Mouse (Mus musculus) bone marrow macrophage, adult 2 months (primary cell): Measurements from ENCODE around the gene Tigar. TPM values are rescaled to one million over a fixed set of nuclear protein-coding genes. Genes with fewer than 3 reads are reported as not detected.
A peak's percentile ranks its signal among the peaks of the same experiment; 100 is the strongest.

ENCODE experiments used
- H3K27ac ChIP-seq: 2 replicates; pipeline ENCODE4 v1.5.1; 2012; ENCODE audit warnings: low read depth, low read length; ENCODE audit not compliant: insufficient read depth
- H3K4me1 ChIP-seq: 2 replicates; pipeline ENCODE4 v1.6.1; 2012; ENCODE audit warnings: low read length; ENCODE audit not compliant: control insufficient read depth, insufficient read depth
- H3K4me3 ChIP-seq: 2 replicates; pipeline ENCODE4 v1.5.1; 2012; ENCODE audit warnings: mild to moderate bottlenecking, low read length, moderate library complexity; ENCODE audit not compliant: insufficient read depth
- CTCF ChIP-seq: IDR thresholded peaks from 2 replicates; pipeline ENCODE4 v1.5.1; 2012; ENCODE audit warnings: low read depth, mild to moderate bottlenecking, low read length, moderate library complexity
- POLR2A ChIP-seq: IDR thresholded peaks from 2 replicates; pipeline ENCODE4 v1.6.1; 2012; ENCODE audit warnings: mild to moderate bottlenecking, low read depth, low read length, borderline replicate concordance
- polyA plus RNA-seq: library from polyadenylated mRNA; stranded (reverse); fragments of >200 nt; gene quantifications from 2 replicates; pipeline ENCODE4 v1.2.4, GENCODE M21; 2012; ENCODE audit not compliant: missing spikeins, insufficient read depth, insufficient read length

The Tigar gene
- polyA plus RNA-seq, 1 experiment: 5.3 TPM

GRCm38 (mm10) chr6:127143124-127143520 is 33.8 kb upstream of the Tigar start:
- no peak overlapping the region for H3K27ac ChIP-seq
- H3K4me3 ChIP-seq: no peak overlapping the region
- no peak for TF ChIP-seq CTCF
- no peak for TF ChIP-seq POLR2A
- H3K4me1 ChIP-seq: no peaks in the 10 kb centered on the region

DNA sequence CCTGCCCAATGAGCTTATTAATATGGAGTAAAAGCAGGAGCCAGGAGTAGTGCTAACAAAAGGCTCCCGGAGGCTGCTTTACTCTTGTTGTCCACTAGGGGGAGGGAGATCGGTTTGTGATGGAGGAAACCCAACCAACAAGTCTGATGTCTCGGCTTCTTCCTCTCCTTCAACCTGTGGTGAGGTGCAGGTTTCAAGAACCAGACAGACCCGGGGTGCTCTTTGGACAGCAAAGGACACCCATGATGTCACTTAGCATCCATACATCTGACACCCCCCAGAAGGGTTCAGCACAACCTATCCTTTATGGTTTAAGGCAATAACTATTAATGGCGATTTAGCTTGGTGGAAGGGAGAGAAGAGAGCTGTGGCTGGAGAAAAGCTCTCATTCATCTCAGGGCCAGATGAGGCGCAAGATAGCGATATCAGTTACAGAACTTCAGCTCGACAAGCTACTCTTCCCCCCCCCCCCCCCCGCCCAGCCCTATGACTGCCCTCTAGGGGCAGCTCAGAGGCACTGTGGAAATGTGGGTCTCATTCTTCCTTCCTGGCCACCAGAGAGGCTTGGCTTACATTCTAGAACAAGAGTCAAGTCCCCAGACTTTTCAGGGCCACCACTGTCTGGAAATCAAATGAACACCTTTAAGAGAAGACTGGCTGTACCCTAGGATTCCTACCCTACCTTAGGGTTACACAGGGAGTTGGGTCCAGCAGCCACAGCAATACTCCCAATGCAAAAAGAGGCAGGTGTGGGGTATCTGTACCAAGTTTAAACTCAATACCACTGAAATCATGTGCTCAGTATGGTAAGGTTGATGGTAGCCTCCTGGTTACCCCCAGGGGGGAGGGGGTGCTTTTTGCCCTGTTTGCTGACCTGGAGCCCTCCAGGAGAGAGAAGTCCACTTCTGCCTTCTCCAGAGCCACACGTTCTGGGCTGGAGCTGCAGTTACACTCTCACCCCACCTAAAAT is 33.1 kb upstream of the Tigar start:
- Histone ChIP-seq H3K4me1 (no peaks in the 10 kb centered on the region), H3K4me3 (no peak overlapping the region), H3K27ac (no peak overlapping the region)
- TF ChIP-seq POLR2A (no peak), CTCF (peak; percentile 54; the same call in 1 of the 2 replicates)

DNA sequence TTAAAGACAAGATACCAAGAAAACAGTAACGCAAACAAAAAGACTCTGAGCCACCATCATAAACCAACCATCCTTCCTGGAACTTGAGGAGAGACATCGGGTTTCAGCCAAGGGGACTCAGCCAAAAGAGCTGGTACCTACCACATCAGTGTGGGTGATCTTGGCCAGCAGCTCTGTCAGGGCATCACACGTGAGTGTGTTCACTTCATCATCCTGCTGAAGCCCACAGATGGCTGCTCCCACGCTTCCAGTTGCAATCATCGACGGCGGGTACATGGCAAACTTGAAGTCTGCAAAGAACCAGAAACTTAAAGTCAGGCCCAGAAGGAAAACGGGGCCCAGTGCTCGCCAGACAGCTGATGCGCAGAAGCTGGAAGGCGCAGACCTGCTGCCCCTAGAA is 29.6 kb upstream of the Tigar start:
- Histone ChIP-seq H3K4me3 (no peak overlapping the region), H3K27ac (no peak overlapping the region), H3K4me1 (no peaks in the 10 kb centered on the region)
- TF ChIP-seq CTCF (no peak), POLR2A (no peak)

- H3K27ac ChIP-seq: no peak overlapping the region
- 0 out of 2 replicates have a peak, but pooled peaks cover 2% of the 10 kb centered on the region for H3K4me1 ChIP-seq
- TF ChIP-seq POLR2A: no peak
- H3K4me3 ChIP-seq: no peak overlapping the region
Measured at GRCm38 (mm10) chr6:127133433-127134245, 24.3 kb upstream of the Tigar start.

- TF ChIP-seq POLR2A: no peak
- no peak for TF ChIP-seq CTCF
- no peak overlapping the region for H3K27ac ChIP-seq
- H3K4me1 ChIP-seq: 0 out of 2 replicates have a peak, but pooled peaks cover 2% of the 10 kb centered on the region
- H3K4me3 ChIP-seq: no peak overlapping the region
Measured at GRCm38 (mm10) chr6:127132719-127133118, 23.4 kb upstream of the Tigar start.

- no peak overlapping the region for H3K4me3 ChIP-seq
- TF ChIP-seq CTCF (no peak), POLR2A (no peak)
- no peak overlapping the region for H3K27ac ChIP-seq
- 0 out of 2 replicates have a peak, but pooled peaks cover 2% of the 10 kb centered on the region for H3K4me1 ChIP-seq
Measured at GRCm38 (mm10) chr6:127131946-127132345, 22.6 kb upstream of the Tigar start.

GRCm38 (mm10) chr6:127130377-127130776 is 21.0 kb upstream of the Tigar start:
- TF ChIP-seq POLR2A (no peak), CTCF (no peak)

GRCm38 (mm10) chr6:127129659-127130058 is 20.3 kb upstream of the Tigar start:
- TF ChIP-seq CTCF: no peak
- TF ChIP-seq POLR2A: no peak
- H3K4me1 ChIP-seq: 0 out of 2 replicates have a peak, but pooled peaks cover 2% of the 10 kb centered on the region
- no peak overlapping the region for H3K27ac ChIP-seq
- no peak overlapping the region for H3K4me3 ChIP-seq

More at GRCm38 (mm10) chr6:127130377-127130776, 21.0 kb upstream of the Tigar start:
- no peak overlapping the region for H3K4me3 ChIP-seq
- no peak overlapping the region for H3K27ac ChIP-seq
- H3K4me1 ChIP-seq: 0 out of 2 replicates have a peak, but pooled peaks cover 2% of the 10 kb centered on the region

- Histone ChIP-seq H3K4me3 (no peak overlapping the region), H3K4me1 (no peaks in the 10 kb centered on the region), H3K27ac (no peak overlapping the region)
- TF ChIP-seq CTCF (no peak), POLR2A (no peak)
Measured at GRCm38 (mm10) chr6:127123506-127123905, 14.1 kb upstream of the Tigar start.

GRCm38 (mm10) chr6:127122996-127123395 is 13.6 kb upstream of the Tigar start:
- Histone ChIP-seq H3K4me3 (no peak overlapping the region), H3K4me1 (no peaks in the 10 kb centered on the region), H3K27ac (no peak overlapping the region)
- TF ChIP-seq CTCF: no peak
- no peak for TF ChIP-seq POLR2A
